Mouse (Mus musculus): ENCODE results near the gene Podnl1. TPM values are rescaled to one million over a fixed set of nuclear protein-coding genes. Genes with fewer than 3 reads are reported as not detected.

Gene Podnl1
- total RNA-seq, 2 experiments from 2014 or later = 0.12 TPM; not detected in 1

GRCm38 (mm10) chr8:84180530-84181190, 54.9 kb downstream of the Podnl1 start:
- intact Hi-C loops (cut with DNase I) = no loop called here
- peak; percentile 59 to 63 for DNase-seq

Small RNA genes within 50 kb of the gene (microRNA-seq; reads per million reads assigned to microRNA genes)
- gene Gm25110 (0 reads per million in 2 experiments), gene Mir181c (1,120 to 2,540 reads per million in 2 experiments), gene Mir181d (1,850 to 2,124 reads per million in 2 experiments), gene Mir709 (0 reads per million in 2 experiments)

Other genes starting within 250 kb of the Podnl1 start
- gene Adgrl1, start 225.9 kb upstream of the Podnl1 start, total RNA-seq (2021) = 10 to 100 TPM; 21.1 to 21.6 TPM
- under 1 TPM; 0.22 to 0.91 TPM for gene Gm10644, start 170.8 kb upstream of the Podnl1 start, total RNA-seq (2021)
- 1 to 10 TPM; 2.8 to 4.4 TPM for gene Asf1b, start 170.5 kb upstream of the Podnl1 start, total RNA-seq (2021)
- 100 to 1,000 TPM; 386 to 395 TPM for gene Prkaca, start 153.0 kb upstream of the Podnl1 start, total RNA-seq (2021)
- gene Samd1, start 128.3 kb upstream of the Podnl1 start, total RNA-seq (2021) = 10 to 100 TPM; 28.4 to 32.3 TPM
- gene 1700067K01Rik, start 124.5 kb upstream of the Podnl1 start, total RNA-seq (2021) = under 1 TPM; 0.33 to 0.80 TPM
- gene 2210011C24Rik, start 113.8 kb upstream of the Podnl1 start, total RNA-seq (2021) = 1 to 10 TPM; 1.8 to 2.3 TPM
- gene Palm3, start 104.5 kb upstream of the Podnl1 start, total RNA-seq (2021) = under 1 TPM; 0.26 to 0.27 TPM
- gene Il27ra, start 83.4 kb upstream of the Podnl1 start, total RNA-seq (2021) = 1 to 10 TPM; 4.2 to 5.8 TPM
- gene Rln3, start 81.0 kb upstream of the Podnl1 start, total RNA-seq (2021) = not detected
- gene Gm10643, start 60.9 kb upstream of the Podnl1 start, total RNA-seq (2021) = 1 to 10 TPM; 2.6 to 3.3 TPM
- 10 to 100 TPM; 12.2 to 12.7 TPM for gene Rfx1, start 59.2 kb upstream of the Podnl1 start, total RNA-seq (2021)
- gene Dcaf15, start 21.2 kb upstream of the Podnl1 start, total RNA-seq (2021) = 1 to 10 TPM; 9.7 to 9.8 TPM
- 10 to 100 TPM; 12.8 to 13.5 TPM for gene Cc2d1a, start 21.9 kb downstream of the Podnl1 start, total RNA-seq (2021)
- under 1 TPM; 0.33 to 0.37 TPM for gene 4930432K21Rik, start 22.0 kb downstream of the Podnl1 start, total RNA-seq (2021)
- gene Nanos3, start 59.2 kb downstream of the Podnl1 start, total RNA-seq (2021) = 1 to 10 TPM; 1.8 to 2.0 TPM
- gene Zswim4, start 111.1 kb downstream of the Podnl1 start, total RNA-seq (2021) = 10 to 100 TPM in 1 of 2 experiments, 1 to 10 TPM in 1; 9.1 to 10.1 TPM
- 100 to 1,000 TPM; 213 to 217 TPM for gene D8Ertd738e, start 123.7 kb downstream of the Podnl1 start, total RNA-seq (2021)
- gene Mri1, start 131.3 kb downstream of the Podnl1 start, total RNA-seq (2021) = 10 to 100 TPM in 1 of 2 experiments, 1 to 10 TPM in 1; 7.6 to 12.5 TPM
- gene Ccdc130, start 144.4 kb downstream of the Podnl1 start, total RNA-seq (2021) = 10 to 100 TPM in 1 of 2 experiments, 1 to 10 TPM in 1; 8.1 to 10.9 TPM

Data from heart, postnatal 14 days (tissue).